Mouse (Mus musculus): ENCODE results near the gene AY761185. TPM values are rescaled to one million over a fixed set of nuclear protein-coding genes. Genes with fewer than 3 reads are reported as not detected.

The AY761185 gene
- polyA plus RNA-seq (2014; fragmentation: Illumina TruSeq; extraction: RNeasy Lipid Tissue Mini Kit (QIAGEN cat#74804)): not detected

DNA sequence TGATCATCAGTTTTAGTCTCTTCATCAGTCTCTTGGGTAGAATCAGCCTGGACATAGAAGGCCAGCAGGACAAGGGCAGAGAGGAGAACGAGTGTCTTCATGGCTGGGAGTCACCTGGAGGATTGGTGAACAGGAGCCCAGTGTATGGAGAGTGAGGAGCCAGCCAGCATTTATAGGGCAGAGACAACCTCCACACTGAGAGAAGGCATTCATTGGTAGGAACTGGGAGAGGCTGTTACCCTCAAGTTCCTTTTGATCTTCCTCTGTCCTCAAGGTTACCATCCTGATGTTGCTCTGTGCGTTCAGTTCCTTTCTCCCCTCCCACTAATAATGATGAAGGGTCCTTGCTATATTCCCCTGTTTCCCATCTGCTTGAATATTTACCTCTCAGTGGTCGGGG lies at the start of gene AY761185:
AY761185 (minus strand) TSS at position 101 of the 400 bp plus-strand sequence.

DNA sequence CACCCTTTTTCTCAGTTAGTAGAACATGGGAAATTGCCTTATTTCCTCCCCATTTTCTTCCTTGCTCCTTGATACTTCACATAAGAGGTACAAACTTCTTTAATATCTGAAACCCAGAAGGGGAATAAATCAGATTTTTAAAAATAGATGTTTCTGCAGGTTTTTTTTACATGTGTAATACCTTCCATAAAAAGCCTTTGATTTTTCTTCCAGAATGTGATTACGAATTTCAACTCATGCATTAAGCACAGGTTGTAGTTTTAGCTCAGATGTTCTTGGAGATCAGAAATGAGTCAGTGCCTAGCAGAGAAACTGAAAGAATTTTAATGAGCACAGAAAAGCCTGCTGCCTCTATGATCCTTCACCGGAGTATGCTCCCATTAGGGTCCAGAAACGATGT lies 22.5 kb downstream of the AY761185 start, which contains the start of gene Gm6040:
Gm6040 (minus strand) TSS at position 101 of the 400 bp plus-strand sequence.

DNA sequence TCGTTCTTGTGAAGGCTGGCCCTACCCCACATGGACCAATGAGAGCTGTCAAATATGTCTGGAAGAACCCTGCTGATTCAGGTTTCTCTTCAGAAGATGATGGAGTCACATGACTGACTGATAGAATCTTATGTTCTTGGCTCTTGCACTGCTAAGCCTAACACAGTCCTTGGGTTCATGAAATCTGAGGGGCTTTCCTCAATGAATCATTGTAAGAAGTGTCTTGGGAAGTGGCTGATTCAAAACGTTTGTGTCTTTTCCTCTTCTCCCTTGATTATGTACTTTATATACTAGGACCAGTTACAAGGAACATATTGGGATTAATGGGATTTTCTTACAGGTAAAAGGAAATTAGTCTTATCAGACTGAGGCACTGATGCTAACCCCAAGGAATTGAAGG lies 42.0 kb downstream of the AY761185 start, which contains the start of gene Gm15056:
Gm15056 (minus strand) TSS at position 101 of the 400 bp plus-strand sequence.

Other genes starting within 250 kb of the AY761185 start
- gene Defb33, start 52.0 kb downstream of the AY761185 start, polyA plus RNA-seq (2014; fragmentation: Illumina TruSeq; extraction: RNeasy Lipid Tissue Mini Kit (QIAGEN cat#74804)): not detected
- gene Gm15056, start 42.1 kb downstream of the AY761185 start, polyA plus RNA-seq (2014; fragmentation: Illumina TruSeq; extraction: RNeasy Lipid Tissue Mini Kit (QIAGEN cat#74804)): not detected
- gene Gm6040, start 22.6 kb downstream of the AY761185 start, polyA plus RNA-seq (2014; fragmentation: Illumina TruSeq; extraction: RNeasy Lipid Tissue Mini Kit (QIAGEN cat#74804)): not detected
- gene Defa21, start 80.8 kb upstream of the AY761185 start, polyA plus RNA-seq (2014; fragmentation: Illumina TruSeq; extraction: RNeasy Lipid Tissue Mini Kit (QIAGEN cat#74804)): not detected
- gene Defa23, start 110.3 kb upstream of the AY761185 start, polyA plus RNA-seq (2014; fragmentation: Illumina TruSeq; extraction: RNeasy Lipid Tissue Mini Kit (QIAGEN cat#74804)): not detected
- not detected for gene Defa35, start 120.3 kb upstream of the AY761185 start, polyA plus RNA-seq (2014; fragmentation: Illumina TruSeq; extraction: RNeasy Lipid Tissue Mini Kit (QIAGEN cat#74804))
- gene Defa25, start 139.7 kb upstream of the AY761185 start, polyA plus RNA-seq (2014; fragmentation: Illumina TruSeq; extraction: RNeasy Lipid Tissue Mini Kit (QIAGEN cat#74804)): not detected
- not detected for gene Gm14851, start 151.3 kb upstream of the AY761185 start, polyA plus RNA-seq (2014; fragmentation: Illumina TruSeq; extraction: RNeasy Lipid Tissue Mini Kit (QIAGEN cat#74804))
- gene Defa30, start 189.9 kb upstream of the AY761185 start, polyA plus RNA-seq (2014; fragmentation: Illumina TruSeq; extraction: RNeasy Lipid Tissue Mini Kit (QIAGEN cat#74804)): not detected
- not detected for gene Defa22, start 217.6 kb upstream of the AY761185 start, polyA plus RNA-seq (2014; fragmentation: Illumina TruSeq; extraction: RNeasy Lipid Tissue Mini Kit (QIAGEN cat#74804))
- not detected for gene Defa31, start 246.9 kb upstream of the AY761185 start, polyA plus RNA-seq (2014; fragmentation: Illumina TruSeq; extraction: RNeasy Lipid Tissue Mini Kit (QIAGEN cat#74804))